Mouse (Mus musculus): ENCODE measurements around the gene Ccdc34.

DNA sequence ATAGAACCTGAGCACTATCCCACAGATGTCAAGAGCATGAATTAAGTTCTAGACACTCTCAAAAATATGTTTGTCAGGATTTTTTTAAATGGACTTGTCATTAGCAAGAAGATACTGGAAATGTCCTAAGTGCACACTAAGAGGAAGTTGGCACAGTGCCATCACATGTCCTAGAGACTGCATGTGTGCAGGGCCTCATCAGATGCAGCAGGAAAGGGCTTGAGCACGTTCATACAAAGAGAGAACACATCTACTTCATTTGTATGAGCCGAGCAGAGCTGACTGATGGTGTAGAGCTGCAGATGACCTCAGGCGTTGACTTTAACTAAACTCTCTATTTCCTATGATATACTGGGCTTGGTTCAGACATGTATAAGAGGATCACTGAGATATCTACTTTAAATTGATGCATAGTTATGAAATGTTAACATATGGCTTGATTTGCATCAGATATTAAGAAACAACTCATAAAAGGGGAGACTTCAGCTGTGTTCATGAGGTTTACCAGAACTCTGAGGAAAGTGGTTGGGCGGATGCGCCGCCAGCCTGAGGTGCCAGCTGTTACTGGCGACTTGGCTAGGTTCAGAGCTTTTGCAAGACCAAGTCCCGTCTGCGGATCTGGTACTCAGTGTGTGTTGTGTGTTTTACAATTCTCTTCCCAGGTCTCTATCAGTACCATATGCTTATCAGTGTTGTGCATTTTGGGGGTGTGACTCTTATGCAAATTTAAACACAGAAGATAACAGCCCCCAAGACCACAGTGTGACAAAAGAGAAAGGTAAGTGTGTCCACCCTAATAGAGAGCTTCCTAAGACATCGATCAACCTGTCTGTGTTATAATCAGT, 10.0 kb upstream of the Ccdc34 start:
- no peak for TF ChIP-seq MAFK (IDR thresholded peaks at IDR 0.05; ENCODE audit: insufficient read depth, low read depth, low read length)
- no peak for TF ChIP-seq CHD2 (IDR thresholded peaks at IDR 0.05; ENCODE audit: low read depth, low read length)
